Mouse (Mus musculus) induced T-regulatory cell, adult 2 months (primary cell): Measurements from ENCODE around the gene Apopt1.

Experiments
- DNase-seq: peaks from one replicate; pipeline ENCODE4 v3.0.0-alpha.2; 2012; ENCODE audit warnings: low read depth

The Apopt1 gene

DNA sequence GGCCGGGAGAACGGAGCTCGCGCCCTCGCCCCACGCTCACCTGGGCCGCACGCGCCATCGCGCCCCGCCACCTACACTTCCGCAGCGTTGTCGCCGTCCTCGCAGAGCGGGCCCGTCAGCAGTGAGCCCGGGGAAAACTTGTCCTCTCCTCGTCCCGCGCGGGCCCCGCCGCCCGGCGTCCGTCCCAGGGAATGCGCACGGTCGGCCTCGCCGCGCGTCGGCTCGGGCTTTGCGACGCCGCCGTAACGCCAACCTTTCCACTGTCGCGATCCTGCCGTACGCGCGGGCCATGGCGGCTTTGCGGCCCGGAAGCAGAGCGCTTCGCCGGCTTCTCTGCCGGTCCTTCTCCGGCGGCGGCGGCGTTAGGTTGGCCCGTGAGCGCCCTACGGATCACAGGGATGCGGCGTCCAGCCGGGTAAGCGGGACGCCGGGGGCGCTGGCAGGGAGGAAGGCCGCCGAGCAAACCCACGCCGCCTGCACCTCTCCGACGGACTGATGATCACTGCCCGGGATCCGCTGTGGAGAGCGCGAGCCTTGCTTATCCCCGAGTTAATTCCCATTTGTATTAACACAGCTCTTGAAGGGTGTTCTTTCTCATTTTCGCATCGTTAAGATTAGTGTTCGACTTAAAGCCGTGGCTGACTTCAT lies at the start of gene Apopt1, which contains the start of gene Bag5:
Gene Apopt1, plus strand, starts transcription at position 258 of the 648 bp plus-strand sequence.
Gene Bag5, minus strand, starts transcription at position 254 of the 648 bp plus-strand sequence.
- DNase-seq, result peak; percentile 95

DNA sequence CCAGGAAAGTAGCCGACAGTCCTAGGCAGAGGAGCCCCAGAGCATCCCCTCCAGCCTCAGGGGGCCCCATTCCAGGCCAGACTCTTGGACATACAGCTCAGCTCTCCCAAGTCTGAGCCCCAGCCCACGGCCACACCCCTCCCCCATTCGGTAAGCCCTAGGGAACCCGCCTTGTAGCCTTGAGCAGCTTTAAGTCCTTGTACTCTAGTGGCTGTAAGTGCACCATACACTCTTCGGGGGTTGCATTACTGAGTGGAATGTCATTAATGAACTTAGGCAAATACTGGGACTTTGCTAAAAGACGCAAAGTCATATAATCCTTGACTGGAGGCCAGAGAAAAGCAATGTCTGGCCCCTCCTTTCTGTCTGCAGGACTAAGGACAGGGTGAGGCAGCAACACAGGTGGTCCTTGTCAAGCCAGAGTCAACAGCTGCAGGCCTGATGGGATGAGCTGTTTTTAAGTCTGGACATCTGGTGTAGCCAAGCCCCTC lies 48.9 kb upstream of the Apopt1 start:
- no peak for DNase-seq

DNA sequence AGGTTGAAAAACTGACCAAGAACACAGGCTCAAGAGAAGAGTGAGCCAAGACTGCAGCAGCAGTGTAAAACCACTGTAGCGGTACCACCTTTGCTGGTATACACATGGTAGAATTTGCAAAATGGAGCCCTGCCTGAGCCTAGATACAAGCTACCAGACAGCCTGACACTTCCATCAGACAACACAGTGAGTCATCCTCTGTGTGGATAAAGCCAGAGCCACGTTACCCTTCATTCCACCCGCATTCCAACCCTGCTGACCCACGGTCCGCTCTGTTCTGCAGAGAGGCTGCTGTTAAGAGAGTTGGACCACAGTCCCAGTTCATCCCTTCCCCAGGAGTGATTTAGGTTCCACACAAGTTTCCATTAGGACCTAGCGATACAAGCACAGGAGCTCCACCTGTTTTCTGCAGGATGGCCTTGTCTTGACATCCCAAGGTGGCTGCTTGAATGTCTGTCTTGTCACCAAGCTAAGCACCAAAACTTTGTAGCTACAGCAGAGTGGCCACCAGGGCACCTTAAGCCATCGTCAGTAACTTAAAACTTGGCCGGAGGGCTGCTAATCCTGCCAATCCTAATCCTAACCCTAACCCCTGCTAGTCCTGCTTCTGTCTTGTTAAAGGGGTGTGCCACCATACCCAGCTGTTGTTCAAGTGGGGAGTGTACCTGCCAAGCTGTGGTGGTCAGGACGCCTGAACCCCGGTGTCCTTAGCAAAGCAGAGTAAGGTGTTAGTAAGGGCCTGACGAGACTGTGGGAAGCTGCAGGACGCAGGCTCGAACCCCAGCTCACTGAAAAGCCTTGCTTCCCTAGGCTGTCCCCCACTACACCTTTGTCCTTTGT lies 47.8 kb upstream of the Apopt1 start:
- DNase-seq, result no peak

DNA sequence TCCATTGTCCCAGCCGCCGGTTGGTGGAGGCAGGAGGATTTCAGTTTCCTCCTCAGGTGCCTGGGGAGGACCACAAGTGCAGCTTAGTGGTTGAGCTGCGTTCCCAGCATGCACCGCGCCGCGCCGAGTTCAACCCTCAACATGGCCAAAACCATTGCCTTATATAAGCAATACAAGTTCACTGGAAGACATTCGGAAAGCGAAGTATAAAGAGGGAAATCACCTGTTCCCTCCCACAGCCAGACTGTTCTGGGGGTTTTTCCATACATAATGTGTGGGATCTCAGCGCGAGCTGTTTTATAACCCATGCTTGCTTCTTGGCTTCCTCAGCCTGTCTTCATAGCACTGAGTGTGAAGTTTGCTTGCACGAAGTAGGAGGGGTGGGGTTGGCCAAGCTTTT lies 46.7 kb upstream of the Apopt1 start:
- no peak for DNase-seq

DNA sequence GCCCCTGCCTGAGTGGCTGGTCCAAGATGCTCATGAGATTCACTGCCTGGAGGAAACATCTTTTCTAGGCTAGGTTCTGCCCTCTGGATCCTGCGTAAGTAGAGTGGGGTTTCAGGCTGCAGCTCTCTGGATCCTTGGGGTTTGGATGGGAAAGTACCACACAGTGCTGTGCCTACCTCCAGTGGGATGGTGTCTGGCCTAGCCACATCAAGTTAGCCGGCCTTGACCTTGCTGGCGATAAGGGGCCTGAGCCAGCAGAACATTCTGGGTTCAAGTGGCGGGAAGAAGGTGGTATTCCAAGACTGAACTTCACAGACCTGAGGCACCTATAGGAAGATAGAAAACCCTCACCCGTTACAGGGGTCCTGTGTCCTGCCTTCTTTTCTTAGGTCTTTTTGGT lies 45.6 kb upstream of the Apopt1 start:
- DNase-seq, result no peak

DNA sequence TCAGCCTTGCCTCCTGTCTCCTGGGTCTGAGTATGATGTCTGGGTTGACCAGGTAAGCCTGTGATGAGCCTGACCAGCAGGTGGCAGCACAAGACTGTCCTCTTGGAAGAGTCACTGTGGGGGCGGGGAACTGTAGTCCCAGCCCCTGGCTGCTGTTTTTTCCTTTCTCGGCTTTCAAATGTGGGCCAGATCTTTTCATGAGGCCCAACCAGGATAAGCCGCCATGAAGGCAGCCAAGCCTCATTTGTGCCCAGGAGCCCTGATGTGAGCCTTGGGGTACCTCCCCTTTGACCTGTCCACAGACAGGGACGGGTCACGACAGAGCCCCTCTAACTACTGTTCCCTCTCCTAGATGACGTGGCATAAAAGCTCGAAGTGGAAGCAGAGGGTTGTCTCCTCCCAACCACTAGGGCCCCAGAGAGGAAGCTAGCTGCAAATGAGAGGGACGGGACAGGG lies 44.6 kb upstream of the Apopt1 start:
- peak; percentile 97 for DNase-seq

DNA sequence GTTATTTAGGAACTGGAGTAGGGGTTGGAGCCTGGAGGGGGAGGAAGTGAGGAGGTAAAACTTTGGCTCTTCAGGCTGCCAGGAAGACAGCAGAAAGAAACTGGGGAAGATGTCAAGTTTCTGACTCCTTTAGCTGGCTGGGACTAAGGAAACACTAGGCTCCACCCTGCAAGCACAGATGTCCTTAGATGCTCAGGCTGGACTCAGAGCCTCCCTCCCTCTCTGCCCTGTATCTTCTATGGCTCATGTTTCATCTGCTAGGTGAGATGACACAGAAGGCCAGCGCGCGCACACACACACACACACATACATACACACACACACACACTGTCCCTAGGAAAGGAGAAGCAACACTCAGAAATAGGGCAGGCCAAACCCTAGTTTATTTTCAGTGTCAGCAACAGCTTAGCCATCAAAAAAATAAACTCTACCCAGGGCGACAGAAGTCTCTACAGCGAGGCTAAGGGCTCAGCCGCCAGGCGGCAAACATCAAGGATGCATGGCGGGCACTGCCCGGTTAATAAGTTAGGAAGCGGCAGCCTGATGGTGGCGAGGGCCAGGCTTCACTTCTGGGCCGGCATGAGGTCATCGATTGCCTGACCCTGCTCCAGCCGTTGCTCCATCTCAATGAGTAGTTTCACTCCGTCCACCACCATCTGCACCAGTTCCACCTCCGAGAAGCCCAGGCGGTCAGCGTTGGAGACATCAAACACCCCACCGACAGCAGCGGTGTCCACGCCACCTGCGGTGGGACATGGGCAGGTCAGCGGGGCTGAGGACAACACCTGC lies 43.9 kb upstream of the Apopt1 start:
- DNase-seq, result no peak

DNA sequence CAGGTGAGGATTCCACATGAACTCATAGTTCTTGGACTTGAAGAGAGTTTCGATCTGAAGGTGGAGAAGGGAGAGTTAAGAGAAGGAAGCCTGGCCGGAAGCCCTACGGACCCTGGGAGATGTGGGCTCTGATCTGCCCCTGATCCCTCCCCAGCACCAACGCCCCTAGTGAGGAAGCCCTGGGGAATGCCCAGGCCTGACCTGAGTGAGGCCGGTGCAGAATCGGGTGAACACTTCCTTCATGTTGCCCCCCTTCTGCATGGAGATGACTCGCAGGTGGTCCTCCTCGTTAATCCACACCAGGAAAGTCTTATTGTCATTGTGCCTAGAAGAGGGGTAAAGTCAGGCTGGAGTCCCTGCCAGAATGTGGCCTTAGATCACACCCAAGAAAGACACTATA lies 43.1 kb upstream of the Apopt1 start:
- DNase-seq, result no peak

DNA sequence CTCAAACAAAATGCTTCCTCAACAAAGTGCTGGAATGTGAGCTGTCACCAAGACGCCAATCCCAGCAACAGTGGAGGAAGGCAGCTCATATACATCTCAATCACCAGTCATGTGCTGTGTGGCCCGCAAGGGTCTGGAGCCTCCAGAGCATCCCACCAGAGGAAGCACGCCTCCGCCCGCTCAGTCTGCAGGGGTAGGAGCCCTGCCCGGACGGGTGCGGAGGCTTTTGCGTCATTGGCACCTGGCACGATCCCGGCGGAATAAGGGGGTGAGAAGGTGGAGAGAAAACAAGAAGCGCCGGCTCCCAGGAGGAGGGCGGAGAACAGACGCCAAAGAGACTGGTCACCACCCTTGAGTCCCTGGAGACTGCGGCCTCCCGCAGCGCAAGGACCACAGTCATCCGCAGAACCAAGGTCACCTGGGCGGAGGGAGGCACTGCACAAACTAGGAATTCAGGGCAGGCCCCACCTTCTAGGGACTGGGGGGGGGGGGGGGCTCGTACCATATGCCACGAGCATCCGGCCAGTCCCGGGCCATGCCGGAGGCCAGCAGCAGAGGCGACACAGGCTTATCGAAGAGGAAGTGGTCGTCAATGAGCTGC lies 42.6 kb upstream of the Apopt1 start:
- no peak for DNase-seq

DNA sequence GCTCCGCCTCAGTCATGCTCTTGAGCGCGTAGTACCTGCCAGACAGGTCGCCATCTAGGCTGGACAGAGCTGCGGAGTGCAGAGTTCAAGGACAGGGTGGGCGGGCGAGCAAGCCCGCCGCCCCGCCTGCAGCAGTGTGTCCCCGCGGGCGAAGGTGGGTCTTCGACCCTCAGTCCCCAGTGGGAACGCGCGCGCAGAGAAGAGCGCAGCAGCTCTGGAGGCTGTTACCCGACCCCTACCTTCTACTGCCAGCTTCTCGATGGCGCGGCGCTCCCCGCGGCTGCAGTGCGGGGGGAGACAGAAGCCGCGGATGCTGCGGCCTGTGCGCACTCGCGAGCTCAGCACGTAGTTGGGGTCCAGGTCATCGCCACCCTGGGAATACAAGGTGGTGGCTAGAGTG lies 42.1 kb upstream of the Apopt1 start:
- DNase-seq, result peak; percentile 36

DNA sequence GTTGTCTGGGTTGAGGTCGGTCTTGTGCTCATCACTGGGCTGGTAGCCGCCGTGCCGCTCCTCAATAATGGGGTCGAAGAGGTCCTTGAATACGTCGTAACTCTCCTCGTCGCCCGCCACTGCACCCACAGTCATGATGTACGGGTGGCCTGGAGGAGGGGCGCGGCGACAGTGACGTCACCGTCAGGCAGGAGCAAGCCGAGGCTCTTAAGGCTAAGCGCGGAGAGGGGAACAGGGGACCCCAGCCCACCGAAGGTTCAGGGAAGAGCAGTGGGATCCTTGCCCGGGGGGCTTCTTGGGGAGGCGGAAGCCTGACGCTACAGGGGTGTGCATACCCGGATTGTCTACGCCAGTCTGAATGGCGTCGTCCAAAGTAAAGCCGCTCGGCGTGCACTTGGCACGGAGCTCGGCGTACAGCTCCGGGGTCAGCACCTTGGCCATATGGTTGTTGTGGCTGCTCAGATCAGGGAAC lies 41.6 kb upstream of the Apopt1 start:
- DNase-seq, result peak; percentile 77

DNA sequence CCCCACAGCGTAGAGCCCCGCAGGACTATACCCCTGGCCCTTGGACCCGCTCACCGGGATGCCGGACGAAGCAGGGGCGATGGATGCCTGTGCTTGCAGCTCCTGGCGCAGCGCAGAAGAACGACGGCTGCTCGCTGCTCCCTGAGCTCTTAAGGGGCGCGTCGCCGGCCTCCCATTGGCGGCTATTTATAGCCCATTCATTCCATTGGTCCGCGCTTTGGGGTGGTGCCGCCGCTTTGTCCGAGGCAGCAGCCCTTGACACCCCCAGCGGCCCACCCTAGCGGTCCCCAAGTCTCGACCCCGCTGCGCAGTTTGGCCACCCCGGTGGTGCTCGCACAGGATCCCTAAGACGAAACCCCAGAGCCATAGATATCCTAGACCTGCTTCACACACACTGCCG lies 40.9 kb upstream of the Apopt1 start, which contains the start of gene Ckb:
Gene Ckb, minus strand, starts transcription at position 163 of the 400 bp plus-strand sequence.
- DNase-seq, result peak; percentile 71

DNA sequence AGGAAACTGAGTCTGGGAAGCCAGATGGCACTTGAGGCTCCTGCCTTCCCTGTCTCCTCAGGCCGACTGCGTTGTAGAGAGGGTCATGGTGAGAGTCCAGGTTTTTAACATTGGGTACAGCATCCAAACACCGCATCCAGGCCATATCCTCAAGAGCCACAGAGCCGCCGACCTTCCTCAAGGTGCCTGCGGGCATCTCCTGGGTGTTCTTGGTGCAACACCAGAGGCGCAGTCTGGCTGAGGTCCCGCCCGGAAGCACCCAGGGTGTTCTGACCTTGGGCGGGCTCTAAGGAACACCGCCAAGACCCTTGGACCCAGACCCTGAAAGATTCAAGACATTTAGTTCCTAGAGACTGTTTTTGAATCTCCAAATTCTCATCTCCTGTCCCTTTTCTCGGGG lies 40.5 kb upstream of the Apopt1 start:
- no peak for DNase-seq

DNA sequence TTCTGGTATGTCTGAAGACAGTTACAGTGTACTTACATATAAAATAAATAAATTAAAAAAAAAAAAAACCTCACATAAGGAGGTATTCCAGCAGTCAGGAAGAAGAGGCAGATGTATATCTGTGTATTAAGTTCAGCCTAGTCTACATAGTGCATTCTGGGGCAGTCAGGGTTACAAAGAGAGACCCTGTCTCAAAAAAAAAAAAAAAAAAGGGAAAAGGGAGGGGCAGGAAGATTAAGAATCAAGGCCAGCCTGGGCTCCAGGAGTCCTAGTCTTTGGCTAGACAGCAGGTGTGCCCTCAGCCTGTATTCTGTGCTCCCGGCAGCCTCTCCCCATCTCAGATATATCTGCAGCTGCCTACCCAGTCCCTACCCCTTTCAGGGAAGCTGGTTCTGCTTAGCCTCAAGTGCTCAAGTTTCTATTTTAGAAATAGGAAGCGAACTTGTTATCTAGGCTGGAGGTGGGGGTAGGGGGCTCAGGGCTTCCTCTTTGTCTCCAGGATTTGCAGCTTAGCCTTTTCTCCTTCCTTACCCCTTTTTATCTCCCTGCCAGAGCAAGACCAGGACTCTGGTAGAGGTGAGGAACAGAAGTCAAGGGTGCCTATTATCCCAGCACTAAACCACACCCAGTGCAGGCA lies 38.1 kb upstream of the Apopt1 start:
- no peak for DNase-seq

DNA sequence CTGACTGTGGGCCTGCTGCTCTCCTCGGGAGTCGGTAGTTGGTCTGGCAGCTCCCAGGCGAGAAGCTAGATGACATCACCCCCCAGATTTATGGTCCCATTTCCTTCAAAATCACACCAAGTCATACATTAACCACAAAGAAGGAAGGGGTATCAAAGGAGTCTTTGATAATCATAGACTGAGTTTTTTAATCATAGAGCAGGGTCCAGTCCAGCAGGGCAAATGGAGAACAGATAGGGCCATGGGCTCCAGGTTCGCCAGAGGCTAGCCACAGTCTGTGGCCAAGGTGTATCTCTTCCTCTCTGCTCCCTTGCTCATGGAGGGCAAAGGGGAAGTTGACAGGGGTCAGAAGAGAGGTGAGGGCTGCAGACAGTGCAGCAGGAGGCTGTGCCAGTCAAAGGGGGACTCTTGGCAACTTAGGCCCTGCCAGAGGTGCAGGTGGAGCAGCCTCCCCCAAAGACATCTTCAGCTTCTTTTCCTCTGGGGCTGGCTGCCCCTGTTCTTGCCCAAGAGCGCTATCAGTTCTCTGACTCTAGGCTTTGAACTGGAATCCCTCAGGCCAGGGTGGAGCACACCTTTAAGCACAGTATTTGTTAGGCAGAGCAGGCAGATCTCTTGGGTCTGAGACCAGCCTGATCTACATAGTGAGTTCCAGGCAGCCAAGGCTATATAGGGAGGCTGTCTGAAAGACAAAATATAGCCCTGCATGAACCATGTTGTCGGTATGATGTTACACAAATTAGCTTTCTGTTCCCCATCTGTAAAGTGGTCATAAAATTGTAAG lies 37.1 kb upstream of the Apopt1 start:
- no peak for DNase-seq

DNA sequence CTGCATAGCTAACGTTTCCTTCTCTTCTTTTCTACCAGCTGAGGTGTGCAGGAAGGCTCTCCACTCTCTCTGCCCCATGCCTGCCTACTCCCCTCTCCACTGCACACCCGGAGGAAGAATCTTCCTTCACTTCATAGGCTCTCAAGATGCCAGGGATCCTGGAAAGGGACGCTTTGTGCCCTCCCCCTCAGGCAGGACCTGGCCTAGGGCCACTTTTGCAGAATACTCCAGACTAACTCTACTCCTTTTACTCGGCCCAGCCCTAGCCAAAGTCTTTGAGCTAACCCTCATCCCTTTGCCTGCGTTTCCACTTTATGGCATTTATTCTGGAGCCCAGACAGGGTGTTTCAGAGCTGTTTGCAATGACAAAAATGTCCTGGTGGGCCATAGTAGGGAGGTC lies 35.6 kb upstream of the Apopt1 start:
- no peak for DNase-seq

DNA sequence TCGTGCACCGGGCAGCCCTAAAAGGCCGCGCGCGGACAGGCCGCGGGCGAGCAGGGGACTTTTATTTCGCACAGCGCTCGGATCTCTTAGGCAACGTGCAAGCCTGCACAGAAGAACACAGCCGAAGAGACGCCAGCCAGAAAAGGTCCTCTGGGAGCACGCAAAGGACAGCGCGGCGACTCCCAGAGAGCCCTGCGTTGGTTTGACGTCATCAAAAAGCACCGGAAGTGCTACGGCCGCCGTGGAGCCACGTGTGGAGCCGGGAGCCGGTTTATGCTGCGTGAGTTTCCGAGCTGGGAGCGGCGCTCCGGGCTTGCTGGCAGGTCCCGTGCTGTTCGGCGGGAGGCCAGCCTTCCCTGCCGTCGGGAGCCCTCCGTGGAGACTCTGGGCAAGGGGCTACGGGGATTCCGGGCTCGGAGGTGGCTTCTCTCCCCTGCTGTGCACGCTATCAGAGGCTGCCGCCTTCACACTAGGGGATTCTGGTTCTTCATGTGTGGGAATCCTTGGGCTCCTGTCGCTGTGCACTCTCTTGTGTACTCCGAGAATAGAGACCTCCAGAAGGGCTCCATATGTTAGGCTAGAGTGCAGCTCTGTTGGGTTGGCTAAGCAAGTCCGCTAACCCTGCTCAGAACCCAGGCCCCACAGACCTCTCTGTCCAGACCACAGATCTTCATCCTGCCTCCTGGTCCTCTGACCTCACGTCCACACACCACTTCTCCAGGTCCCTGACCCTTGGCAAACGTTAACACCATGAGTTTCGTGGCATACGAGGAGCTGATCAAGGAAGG lies 35.0 kb upstream of the Apopt1 start, which contains the start of gene Trmt61a:
Gene Trmt61a, plus strand, starts transcription at position 224 of the 788 bp plus-strand sequence.
- DNase-seq, result peak; percentile 96

DNA sequence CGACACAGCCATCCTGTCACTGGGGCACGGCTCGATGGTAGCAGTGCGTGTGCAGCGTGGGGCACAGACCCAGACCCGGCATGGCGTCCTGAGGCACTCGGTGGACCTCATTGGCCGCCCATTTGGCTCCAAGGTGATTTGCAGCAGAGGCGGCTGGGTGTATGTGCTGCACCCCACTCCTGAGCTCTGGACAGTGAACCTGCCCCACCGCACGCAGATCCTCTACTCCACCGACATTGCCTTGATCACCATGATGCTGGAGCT lies 34.5 kb upstream of the Apopt1 start:
- DNase-seq, result no peak

DNA sequence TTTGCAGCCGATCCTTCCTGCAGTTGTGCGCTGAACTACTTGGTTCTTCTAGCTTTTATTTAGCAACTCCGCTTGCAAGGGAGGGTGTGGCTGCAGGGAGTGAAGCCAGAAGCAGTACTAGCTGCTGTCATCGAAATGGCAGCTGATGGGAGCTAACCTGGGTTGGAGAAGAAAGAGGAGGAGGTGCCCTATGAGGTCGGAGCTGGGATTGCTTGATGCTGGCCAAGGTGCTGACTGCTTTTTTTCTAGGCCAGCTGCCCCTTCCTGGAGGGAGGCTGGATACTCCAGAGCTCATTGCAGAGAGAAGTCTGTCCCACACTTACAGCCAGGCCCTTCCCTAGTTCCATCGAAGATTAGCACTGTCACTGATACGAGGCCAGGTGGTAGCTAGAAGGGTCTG lies 34.1 kb upstream of the Apopt1 start:
- no peak for DNase-seq

DNA sequence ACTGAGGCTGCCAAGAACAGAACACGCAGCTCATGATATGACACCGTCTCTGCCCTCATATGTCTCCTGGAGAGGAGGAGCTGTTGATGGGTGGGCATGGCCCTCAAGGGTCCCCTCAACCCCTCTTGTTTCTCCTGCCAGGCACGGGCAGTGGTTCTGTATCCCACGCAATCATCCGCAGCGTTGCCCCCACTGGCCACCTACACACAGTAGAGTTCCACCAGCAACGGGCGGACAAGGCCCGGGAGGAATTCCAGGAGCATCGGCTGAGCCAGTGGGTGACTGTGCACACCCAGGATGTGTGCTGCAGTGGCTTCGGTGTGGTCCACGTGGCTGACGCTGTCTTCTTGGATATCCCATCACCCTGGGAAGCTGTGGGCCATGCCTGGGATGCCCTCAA lies 32.4 kb upstream of the Apopt1 start:
- no peak for DNase-seq
